Mouse (Mus musculus): Measurements from ENCODE around the gene Zbtb40. TPM values are rescaled to one million over a fixed set of nuclear protein-coding genes. Genes with fewer than 3 reads are reported as not detected.

Zbtb40 gene
- polyA plus RNA-seq (2015; fragmentation: Nextera tagmentation; extraction: Ambion mirVana) = 3.9 and 5.0 TPM in 2 replicates

- peak; percentile 96 for ATAC-seq (ENCODE audit: low FRiP score, low read depth)
- 1% methylated on average over 32 of the region's 32 CpGs for WGBS
- Histone ChIP-seq H3K9ac (peak within 1 kb of the TSS; percentile 80), H3K27me3 (peaks cover 38% of the 10 kb centered on the region), H3K4me1 (peaks cover 22% of the 10 kb centered on the region), H3K36me3 (no peaks in the 10 kb centered on the region), H3K27ac (peak within 1 kb of the TSS; percentile 48; the same call in 1 of the 2 replicates), H3K9me3 (peaks cover 12% of the 10 kb centered on the region), H3K4me2 (replicated peaks) (peak within 1 kb of the TSS; percentile 74), H3K4me3 (peak within 1 kb of the TSS; percentile 81)
These were observed at the start of gene Zbtb40 for GRCm38 (mm10) chr4:137048550-137049032. Zbtb40 (minus strand) TSS chr4:137048801.

GRCm38 (mm10) chr4:137097984-137098327, 49.4 kb upstream of the Zbtb40 start:
- H3K27ac ChIP-seq = no peak overlapping the region
- WGBS = 67% methylated on average over 4 of the region's 4 CpGs

GRCm38 (mm10) chr4:137097246-137097983, 48.8 kb upstream of the Zbtb40 start:
- 79% methylated on average over 17 of the region's 17 CpGs for WGBS
- no peak for ATAC-seq (ENCODE audit: low FRiP score, low read depth)
- Histone ChIP-seq H3K4me1 (peaks cover 24% of the 10 kb centered on the region), H3K27ac (no peak overlapping the region), H3K9ac (no peak overlapping the region), H3K27me3 (no peaks in the 10 kb centered on the region), H3K4me2 (replicated peaks) (no peak overlapping the region), H3K36me3 (no peaks in the 10 kb centered on the region), H3K9me3 (no peaks in the 10 kb centered on the region), H3K4me3 (no peak overlapping the region)

More at GRCm38 (mm10) chr4:137097984-137098327, 49.4 kb upstream of the Zbtb40 start:
- ATAC-seq (ENCODE audit: low FRiP score, low read depth) = no peak
- H3K4me2 ChIP-seq (replicated peaks) = no peak overlapping the region
- H3K9me3 ChIP-seq = no peaks in the 10 kb centered on the region
- no peak overlapping the region for H3K9ac ChIP-seq
- no peak overlapping the region for H3K4me3 ChIP-seq
- no peaks in the 10 kb centered on the region for H3K27me3 ChIP-seq
- H3K36me3 ChIP-seq = no peaks in the 10 kb centered on the region
- peaks cover 24% of the 10 kb centered on the region for H3K4me1 ChIP-seq

- Histone ChIP-seq H3K27ac (no peak overlapping the region), H3K4me3 (no peak overlapping the region), H3K27me3 (no peaks in the 10 kb centered on the region), H3K9me3 (no peaks in the 10 kb centered on the region), H3K36me3 (no peaks in the 10 kb centered on the region), H3K9ac (no peak overlapping the region), H3K4me1 (peaks cover 24% of the 10 kb centered on the region), H3K4me2 (replicated peaks) (0 out of 2 replicates have a peak overlapping the region, but pooled peaks have one; percentile 3)
- peak; percentile 37; the same call in 1 of the 2 replicates for ATAC-seq (ENCODE audit: low FRiP score, low read depth)
- 48% methylated on average over 10 of the region's 10 CpGs for WGBS
These were observed 47.8 kb upstream of the Zbtb40 start for GRCm38 (mm10) chr4:137096353-137096752.

- peak; percentile 44; the same call in 1 of the 2 replicates for ATAC-seq (ENCODE audit: low FRiP score, low read depth)
- Histone ChIP-seq H3K4me1 (peaks cover 21% of the 10 kb centered on the region), H3K4me2 (replicated peaks) (peak overlapping the region; percentile 45), H3K27ac (peak overlapping the region; percentile 33; the same call in 1 of the 2 replicates), H3K4me3 (no peak overlapping the region), H3K9ac (no peak overlapping the region; the same call in 1 of the 2 replicates), H3K27me3 (peaks cover 21% of the 10 kb centered on the region; the same call in 1 of the 2 replicates), H3K9me3 (no peaks in the 10 kb centered on the region), H3K36me3 (no peaks in the 10 kb centered on the region)
- WGBS = 15% methylated on average over 18 of the region's 18 CpGs
These were observed 36.6 kb upstream of the Zbtb40 start for GRCm38 (mm10) chr4:137085083-137085810.

- H3K4me2 ChIP-seq (replicated peaks) = no peak overlapping the region
- WGBS = 35% methylated on average over 2 of the region's 2 CpGs
- no peak overlapping the region for H3K4me3 ChIP-seq
- no peak for ATAC-seq (ENCODE audit: low FRiP score, low read depth)
- H3K36me3 ChIP-seq = no peaks in the 10 kb centered on the region
- peaks cover 18% of the 10 kb centered on the region; the same call in 1 of the 2 replicates for H3K27me3 ChIP-seq
- no peaks in the 10 kb centered on the region for H3K9me3 ChIP-seq
- H3K9ac ChIP-seq = no peak overlapping the region
- H3K4me1 ChIP-seq = peaks cover 25% of the 10 kb centered on the region
- no peak overlapping the region for H3K27ac ChIP-seq
These were observed 34.3 kb upstream of the Zbtb40 start for GRCm38 (mm10) chr4:137082866-137083265.

- WGBS = 87% methylated on average over 4 of the region's 4 CpGs
- Histone ChIP-seq H3K27me3 (peaks cover 7% of the 10 kb centered on the region; the same call in 1 of the 2 replicates), H3K4me1 (peaks cover 24% of the 10 kb centered on the region), H3K4me2 (replicated peaks) (no peak overlapping the region), H3K9ac (no peak overlapping the region), H3K36me3 (no peaks in the 10 kb centered on the region), H3K9me3 (no peaks in the 10 kb centered on the region), H3K27ac (no peak overlapping the region), H3K4me3 (no peak overlapping the region)
- no peak for ATAC-seq (ENCODE audit: low FRiP score, low read depth)
These were observed 32.8 kb upstream of the Zbtb40 start for GRCm38 (mm10) chr4:137081401-137081800.

GRCm38 (mm10) chr4:137077216-137077615, 28.6 kb upstream of the Zbtb40 start:
- no peak overlapping the region for H3K4me3 ChIP-seq
- no peaks in the 10 kb centered on the region for H3K27me3 ChIP-seq
- 0 out of 2 replicates have a peak, but pooled peaks have one; percentile 24 for ATAC-seq (ENCODE audit: low FRiP score, low read depth)
- no peaks in the 10 kb centered on the region for H3K36me3 ChIP-seq
- WGBS = 46% methylated on average over 2 of the region's 2 CpGs
- no peak overlapping the region for H3K9ac ChIP-seq
- no peak overlapping the region for H3K4me2 ChIP-seq (replicated peaks)
- H3K9me3 ChIP-seq = no peaks in the 10 kb centered on the region
- 0 out of 2 replicates have a peak, but pooled peaks cover 4% of the 10 kb centered on the region for H3K4me1 ChIP-seq
- no peak overlapping the region for H3K27ac ChIP-seq

- Histone ChIP-seq H3K36me3 (no peaks in the 10 kb centered on the region), H3K4me1 (0 out of 2 replicates have a peak, but pooled peaks cover 4% of the 10 kb centered on the region), H3K4me2 (replicated peaks) (no peak overlapping the region), H3K9me3 (no peaks in the 10 kb centered on the region), H3K27me3 (peaks cover 6% of the 10 kb centered on the region), H3K4me3 (no peak overlapping the region), H3K9ac (no peak overlapping the region), H3K27ac (no peak overlapping the region)
- ATAC-seq (ENCODE audit: low FRiP score, low read depth) = no peak
- WGBS = 79% methylated on average over 6 of the region's 6 CpGs
These were observed 22.6 kb upstream of the Zbtb40 start for GRCm38 (mm10) chr4:137071204-137071603.

- Histone ChIP-seq H3K9ac (no peak overlapping the region), H3K4me2 (replicated peaks) (no peak overlapping the region), H3K9me3 (no peaks in the 10 kb centered on the region), H3K4me3 (no peak overlapping the region), H3K27me3 (peaks cover 8% of the 10 kb centered on the region), H3K4me1 (0 out of 2 replicates have a peak, but pooled peaks cover 4% of the 10 kb centered on the region), H3K36me3 (no peaks in the 10 kb centered on the region), H3K27ac (no peak overlapping the region)
- no peak for ATAC-seq (ENCODE audit: low FRiP score, low read depth)
- WGBS = 20% methylated on average over 8 of the region's 8 CpGs
These were observed 19.9 kb upstream of the Zbtb40 start for GRCm38 (mm10) chr4:137068491-137068890.

- Histone ChIP-seq H3K27ac (no peak overlapping the region), H3K36me3 (no peaks in the 10 kb centered on the region), H3K9me3 (no peaks in the 10 kb centered on the region), H3K4me1 (0 out of 2 replicates have a peak, but pooled peaks cover 4% of the 10 kb centered on the region), H3K4me2 (replicated peaks) (no peak overlapping the region), H3K4me3 (no peak overlapping the region), H3K9ac (no peak overlapping the region), H3K27me3 (peaks cover 10% of the 10 kb centered on the region)
- WGBS = 42% methylated on average over 6 of the region's 6 CpGs
- no peak for ATAC-seq (ENCODE audit: low FRiP score, low read depth)
These were observed 17.2 kb upstream of the Zbtb40 start for GRCm38 (mm10) chr4:137065846-137066245.

GRCm38 (mm10) chr4:137054932-137055331, 6.3 kb upstream of the Zbtb40 start:
- Histone ChIP-seq H3K4me3 (no peak overlapping the region), H3K27ac (no peak overlapping the region), H3K4me1 (no peaks in the 10 kb centered on the region), H3K9ac (no peak overlapping the region), H3K4me2 (replicated peaks) (no peak overlapping the region), H3K27me3 (peaks cover 56% of the 10 kb centered on the region), H3K9me3 (0 out of 2 replicates have a peak, but pooled peaks cover 3% of the 10 kb centered on the region), H3K36me3 (no peaks in the 10 kb centered on the region)
- WGBS = 66% methylated on average over 3 of the region's 3 CpGs
- no peak for ATAC-seq (ENCODE audit: low FRiP score, low read depth)

Measured in limb, embryonic 13.5 days (tissue).